In genomic region chr1:105302164-105302563, GRCm38 (mm10) we compare ENCODE assay signal across 11 mouse cellular contexts.
"Had no signal": no experiment of that assay in that cellular context is flagged by ENCODE, and none has a peak within 500 bp of the region (broad histone marks: within the 10 kb centered on the region; RNA-seq: fewer than 3 reads in every experiment).

No protein-coding gene starts in this region.

- DNase-seq: lung, embryonic 14.5 days; lung, postnatal 10 days; lung, postnatal 4 days; midbrain, embryonic 14.5 days; spleen, adult 18-20 months; thymus, adult 2 months; thymus, postnatal 25 days had no signal

- ATAC-seq: liver, embryonic 12.5 days had no signal

- H3K4me3 ChIP-seq: left cerebral cortex, adult 2 months; limb, embryonic 10.5 days; liver, embryonic 12.5 days; midbrain, embryonic 10.5 days had no signal

- H3K4me2 ChIP-seq: liver, embryonic 12.5 days; lung, embryonic 14.5 days had no signal

- H3K27me3 ChIP-seq: liver, embryonic 12.5 days had no signal

- H3K4me1 ChIP-seq: limb, embryonic 10.5 days; liver, embryonic 12.5 days had no signal

- H3K27ac ChIP-seq: left cerebral cortex, adult 2 months; limb, embryonic 10.5 days; liver, embryonic 12.5 days; midbrain, embryonic 10.5 days had no signal

- H3K9me3 ChIP-seq: limb, embryonic 10.5 days; midbrain, embryonic 10.5 days had no signal

- H3K36me3 ChIP-seq: limb, embryonic 10.5 days; liver, embryonic 12.5 days; midbrain, embryonic 10.5 days had no signal

- H3K9ac ChIP-seq: liver, embryonic 12.5 days; lung, embryonic 14.5 days had no signal
